Mouse (Mus musculus): ENCODE measurements around the gene Olfr1012. TPM values are rescaled to one million over a fixed set of nuclear protein-coding genes. Genes with fewer than 3 reads are reported as not detected.

The Olfr1012 gene
- polyA plus RNA-seq (2015; fragmentation: Nextera tagmentation; extraction: Ambion mirVana): not detected in 2 replicates

DNA sequence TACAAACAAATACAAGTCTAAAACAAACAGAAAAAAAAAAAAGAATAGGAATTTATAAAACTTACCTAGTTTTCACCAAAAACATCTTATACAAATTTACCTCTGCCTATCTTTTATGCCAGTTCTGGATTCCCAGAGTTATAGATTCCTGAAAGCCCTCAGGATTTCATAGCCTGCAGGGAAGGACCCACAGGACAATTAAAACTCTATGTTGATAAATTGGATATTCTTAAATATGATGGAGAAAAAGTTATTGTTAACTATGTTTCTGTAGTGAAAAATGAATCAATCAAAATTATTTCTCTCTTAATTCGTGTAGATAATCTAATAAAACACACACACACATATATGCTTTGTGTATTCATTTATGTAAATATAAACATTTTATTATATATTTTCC is at the start of gene Olfr1012:
TSS of gene Olfr1012 (minus strand) at position 101 of the 400 bp plus-strand sequence.
- H3K9ac ChIP-seq (replicated peaks; ENCODE audit: low read depth, low read length): no peak within 1 kb of the TSS
- no peaks in the 10 kb centered on the region for H3K9me3 ChIP-seq (ENCODE audit: control insufficient read depth, low read length)
- no peak within 1 kb of the TSS for H3K27ac ChIP-seq (ENCODE audit: low read length)
- ATAC-seq: no peak
- H3K36me3 ChIP-seq (ENCODE audit: control insufficient read depth, insufficient read depth): no peaks in the 10 kb centered on the region
- 73% methylated on average over 1 of the region's 1 CpGs for WGBS
- H3K27me3 ChIP-seq (replicated peaks; ENCODE audit: control insufficient read depth, insufficient read depth, low read length): no peaks in the 10 kb centered on the region
- no peaks in the 10 kb centered on the region for H3K4me1 ChIP-seq (replicated peaks; ENCODE audit: control insufficient read depth, insufficient read depth, low read length)
- H3K4me3 ChIP-seq (replicated peaks; ENCODE audit: low read length): no peak within 1 kb of the TSS
- H3K4me2 ChIP-seq (ENCODE audit: low read length): no peak within 1 kb of the TSS

DNA sequence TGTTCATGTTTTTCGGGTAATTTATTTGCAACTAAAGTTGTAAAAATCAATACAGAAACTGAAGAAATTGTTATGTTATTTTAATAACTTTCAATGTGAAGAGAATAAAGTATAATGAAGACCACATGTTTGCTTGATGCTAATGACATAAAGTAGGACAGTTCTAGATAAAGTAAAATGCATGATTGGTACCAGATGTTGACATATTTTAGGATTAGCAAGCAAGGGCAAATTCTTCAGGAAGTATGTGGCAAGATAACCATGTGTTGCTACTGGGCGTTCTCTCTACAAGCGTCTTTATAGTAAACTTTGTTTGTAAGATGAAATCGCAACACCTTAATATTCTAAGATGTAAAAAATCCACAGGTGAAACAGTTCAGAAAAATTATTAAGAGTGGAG is 41.9 kb upstream of the Olfr1012 start:
- no peaks in the 10 kb centered on the region for H3K27me3 ChIP-seq (replicated peaks; ENCODE audit: control insufficient read depth, insufficient read depth, low read length)
- H3K4me2 ChIP-seq (ENCODE audit: low read length): no peak overlapping the region
- no peaks in the 10 kb centered on the region for H3K4me1 ChIP-seq (replicated peaks; ENCODE audit: control insufficient read depth, insufficient read depth, low read length)
- no peaks in the 10 kb centered on the region for H3K9me3 ChIP-seq (ENCODE audit: control insufficient read depth, low read length)
- H3K4me3 ChIP-seq (replicated peaks; ENCODE audit: low read length): no peak overlapping the region
- no peak overlapping the region for H3K9ac ChIP-seq (replicated peaks; ENCODE audit: low read depth, low read length)
- H3K36me3 ChIP-seq (ENCODE audit: control insufficient read depth, insufficient read depth): no peaks in the 10 kb centered on the region
- H3K27ac ChIP-seq (ENCODE audit: low read length): no peak overlapping the region
- no peak for ATAC-seq
- WGBS: 93% methylated on average over 4 of the region's 4 CpGs

DNA sequence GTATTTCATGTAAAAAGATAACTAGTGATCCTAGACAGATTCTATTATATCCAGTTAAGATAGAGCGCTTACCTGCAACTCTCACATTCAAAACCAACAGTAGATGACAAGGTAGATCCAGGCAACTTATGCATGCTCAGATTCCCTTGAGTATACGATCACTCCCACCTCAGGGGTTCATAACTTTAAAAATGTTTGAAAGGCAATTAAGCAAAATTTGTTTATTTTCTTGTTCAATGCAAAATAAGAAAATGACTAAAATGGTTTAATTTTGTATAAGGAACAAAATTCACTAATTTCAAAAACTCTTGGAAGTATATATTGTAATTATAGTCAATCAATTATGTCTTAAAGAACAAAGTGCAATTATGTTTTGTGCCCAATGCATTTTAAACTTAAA is 39.9 kb upstream of the Olfr1012 start, which contains the start of gene Olfr1016:
TSS of gene Olfr1016 (minus strand) at position 101 of the 400 bp plus-strand sequence.
- Histone ChIP-seq H3K9me3 (ENCODE audit: control insufficient read depth, low read length) (no peaks in the 10 kb centered on the region), H3K4me3 (replicated peaks; ENCODE audit: low read length) (no peak within 1 kb of the TSS), H3K9ac (replicated peaks; ENCODE audit: low read depth, low read length) (no peak within 1 kb of the TSS), H3K27me3 (replicated peaks; ENCODE audit: control insufficient read depth, insufficient read depth, low read length) (no peaks in the 10 kb centered on the region), H3K4me1 (replicated peaks; ENCODE audit: control insufficient read depth, insufficient read depth, low read length) (no peaks in the 10 kb centered on the region), H3K27ac (ENCODE audit: low read length) (no peak within 1 kb of the TSS), H3K4me2 (ENCODE audit: low read length) (no peak within 1 kb of the TSS), H3K36me3 (ENCODE audit: control insufficient read depth, insufficient read depth) (no peaks in the 10 kb centered on the region)
- 89% methylated on average over 2 of the region's 2 CpGs for WGBS
- ATAC-seq: no peak

- H3K9ac ChIP-seq (replicated peaks; ENCODE audit: low read depth, low read length): no peak overlapping the region
- no peaks in the 10 kb centered on the region for H3K4me1 ChIP-seq (replicated peaks; ENCODE audit: control insufficient read depth, insufficient read depth, low read length)
- H3K4me2 ChIP-seq (ENCODE audit: low read length): no peak overlapping the region
- no peak overlapping the region for H3K27ac ChIP-seq (ENCODE audit: low read length)
- H3K4me3 ChIP-seq (replicated peaks; ENCODE audit: low read length): no peak overlapping the region
- no peaks in the 10 kb centered on the region for H3K27me3 ChIP-seq (replicated peaks; ENCODE audit: control insufficient read depth, insufficient read depth, low read length)
- H3K36me3 ChIP-seq (ENCODE audit: control insufficient read depth, insufficient read depth): no peaks in the 10 kb centered on the region
- 15% methylated on average over 2 of the region's 2 CpGs for WGBS
- H3K9me3 ChIP-seq (ENCODE audit: control insufficient read depth, low read length): no peaks in the 10 kb centered on the region
- no peak for ATAC-seq
Measured at GRCm38 (mm10) chr2:85792331-85792730, 29.8 kb upstream of the Olfr1012 start.

GRCm38 (mm10) chr2:85781717-85782116 is 19.2 kb upstream of the Olfr1012 start, which contains the start of gene Olfr1015:
Olfr1015 (plus strand) TSS chr2:85782017.
- no peak for ATAC-seq
- Histone ChIP-seq H3K9ac (replicated peaks; ENCODE audit: low read depth, low read length) (no peak within 1 kb of the TSS), H3K4me3 (replicated peaks; ENCODE audit: low read length) (no peak within 1 kb of the TSS), H3K27me3 (replicated peaks; ENCODE audit: control insufficient read depth, insufficient read depth, low read length) (no peaks in the 10 kb centered on the region), H3K4me1 (replicated peaks; ENCODE audit: control insufficient read depth, insufficient read depth, low read length) (no peaks in the 10 kb centered on the region), H3K27ac (ENCODE audit: low read length) (no peak within 1 kb of the TSS), H3K9me3 (ENCODE audit: control insufficient read depth, low read length) (no peaks in the 10 kb centered on the region), H3K36me3 (ENCODE audit: control insufficient read depth, insufficient read depth) (no peaks in the 10 kb centered on the region), H3K4me2 (ENCODE audit: low read length) (no peak within 1 kb of the TSS)

- Histone ChIP-seq H3K4me3 (replicated peaks; ENCODE audit: low read length) (no peak within 1 kb of the TSS), H3K27ac (ENCODE audit: low read length) (no peak within 1 kb of the TSS), H3K36me3 (ENCODE audit: control insufficient read depth, insufficient read depth) (no peaks in the 10 kb centered on the region), H3K9me3 (ENCODE audit: control insufficient read depth, low read length) (no peaks in the 10 kb centered on the region), H3K27me3 (replicated peaks; ENCODE audit: control insufficient read depth, insufficient read depth, low read length) (no peaks in the 10 kb centered on the region), H3K9ac (replicated peaks; ENCODE audit: low read depth, low read length) (no peak within 1 kb of the TSS), H3K4me1 (replicated peaks; ENCODE audit: control insufficient read depth, insufficient read depth, low read length) (no peaks in the 10 kb centered on the region), H3K4me2 (ENCODE audit: low read length) (no peak within 1 kb of the TSS)
- ATAC-seq: no peak
Measured at GRCm38 (mm10) chr2:85772413-85772812, 9.8 kb upstream of the Olfr1012 start, which contains the start of gene Olfr1014. Olfr1014 (plus strand) TSS chr2:85772713.

- Histone ChIP-seq H3K27me3 (replicated peaks; ENCODE audit: control insufficient read depth, insufficient read depth, low read length) (no peaks in the 10 kb centered on the region), H3K27ac (ENCODE audit: low read length) (no peak within 1 kb of the TSS), H3K4me2 (ENCODE audit: low read length) (no peak within 1 kb of the TSS), H3K4me1 (replicated peaks; ENCODE audit: control insufficient read depth, insufficient read depth, low read length) (no peaks in the 10 kb centered on the region), H3K36me3 (ENCODE audit: control insufficient read depth, insufficient read depth) (no peaks in the 10 kb centered on the region), H3K4me3 (replicated peaks; ENCODE audit: low read length) (no peak within 1 kb of the TSS), H3K9ac (replicated peaks; ENCODE audit: low read depth, low read length) (no peak within 1 kb of the TSS), H3K9me3 (ENCODE audit: control insufficient read depth, low read length) (no peaks in the 10 kb centered on the region)
- ATAC-seq: no peak
Measured at GRCm38 (mm10) chr2:85766798-85767197, 4.2 kb upstream of the Olfr1012 start, which contains the start of gene Olfr1013. Olfr1013 (plus strand) TSS chr2:85767098.

GRCm38 (mm10) chr2:85753822-85754221 is 8.7 kb downstream of the Olfr1012 start:
- no peaks in the 10 kb centered on the region for H3K36me3 ChIP-seq (ENCODE audit: control insufficient read depth, insufficient read depth)
- no peaks in the 10 kb centered on the region for H3K9me3 ChIP-seq (ENCODE audit: control insufficient read depth, low read length)
- WGBS: 82% methylated on average over 4 of the region's 4 CpGs
- no peak overlapping the region for H3K27ac ChIP-seq (ENCODE audit: low read length)
- H3K27me3 ChIP-seq (replicated peaks; ENCODE audit: control insufficient read depth, insufficient read depth, low read length): no peaks in the 10 kb centered on the region
- H3K9ac ChIP-seq (replicated peaks; ENCODE audit: low read depth, low read length): no peak overlapping the region
- no peak overlapping the region for H3K4me2 ChIP-seq (ENCODE audit: low read length)
- no peak for ATAC-seq
- H3K4me3 ChIP-seq (replicated peaks; ENCODE audit: low read length): no peak overlapping the region
- no peaks in the 10 kb centered on the region for H3K4me1 ChIP-seq (replicated peaks; ENCODE audit: control insufficient read depth, insufficient read depth, low read length)

DNA sequence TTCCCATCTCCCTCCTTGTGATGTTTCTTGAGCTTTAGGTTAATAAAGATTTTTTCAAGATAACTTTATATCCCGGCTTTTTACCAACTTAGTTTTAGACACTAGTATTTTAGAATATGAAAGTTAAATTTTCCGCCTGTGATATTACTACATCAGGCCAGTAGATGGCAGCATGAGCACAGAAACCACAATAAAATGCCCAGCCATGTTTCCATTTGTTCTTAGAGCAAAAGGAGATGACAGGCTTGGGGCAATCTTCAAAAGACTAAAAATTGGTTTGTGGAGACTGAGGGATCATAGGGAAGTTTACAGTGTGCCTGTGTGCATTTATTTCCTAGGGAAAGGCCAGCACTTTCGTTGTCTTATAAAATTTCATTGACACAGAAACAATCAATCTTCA is 36.8 kb downstream of the Olfr1012 start:
- Histone ChIP-seq H3K36me3 (ENCODE audit: control insufficient read depth, insufficient read depth) (no peaks in the 10 kb centered on the region), H3K4me2 (ENCODE audit: low read length) (no peak overlapping the region), H3K27ac (ENCODE audit: low read length) (no peak overlapping the region), H3K4me3 (replicated peaks; ENCODE audit: low read length) (no peak overlapping the region), H3K4me1 (replicated peaks; ENCODE audit: control insufficient read depth, insufficient read depth, low read length) (no peaks in the 10 kb centered on the region), H3K9me3 (ENCODE audit: control insufficient read depth, low read length) (no peaks in the 10 kb centered on the region), H3K9ac (replicated peaks; ENCODE audit: low read depth, low read length) (no peak overlapping the region), H3K27me3 (replicated peaks; ENCODE audit: control insufficient read depth, insufficient read depth, low read length) (no peaks in the 10 kb centered on the region)
- 11% methylated on average over 3 of the region's 3 CpGs for WGBS
- no peak; the same call in 1 of the 2 replicates for ATAC-seq

GRCm38 (mm10) chr2:85715119-85715518 is 47.4 kb downstream of the Olfr1012 start, which contains the start of gene Olfr1009:
Olfr1009 (plus strand) TSS chr2:85715419.
- no peak for ATAC-seq
- Histone ChIP-seq H3K4me1 (replicated peaks; ENCODE audit: control insufficient read depth, insufficient read depth, low read length) (no peaks in the 10 kb centered on the region), H3K4me3 (replicated peaks; ENCODE audit: low read length) (no peak within 1 kb of the TSS), H3K4me2 (ENCODE audit: low read length) (no peak within 1 kb of the TSS), H3K9ac (replicated peaks; ENCODE audit: low read depth, low read length) (no peak within 1 kb of the TSS), H3K27me3 (replicated peaks; ENCODE audit: control insufficient read depth, insufficient read depth, low read length) (no peaks in the 10 kb centered on the region), H3K9me3 (ENCODE audit: control insufficient read depth, low read length) (no peaks in the 10 kb centered on the region), H3K36me3 (ENCODE audit: control insufficient read depth, insufficient read depth) (no peaks in the 10 kb centered on the region), H3K27ac (ENCODE audit: low read length) (no peak within 1 kb of the TSS)
- 95% methylated on average over 1 of the region's 1 CpGs for WGBS

All from forebrain, embryonic 16.5 days (tissue).